Mouse (Mus musculus) testis, adult 2 months (tissue): ENCODE measurements around the gene Fbxw10.

Experiments used
- CTCF ChIP-seq: fragments of 200-500 bp; IDR thresholded peaks from 2 replicates; pipeline ENCODE4 v1.5.1; 2012; ENCODE audit warnings: low read depth, mild to moderate bottlenecking, inconsistent platforms, low read length, moderate library complexity; ENCODE audit not compliant: control insufficient read depth, insufficient read depth, insufficient replicate concordance
- POLR2A ChIP-seq: fragments of 200-500 bp; IDR thresholded peaks from 2 replicates; pipeline ENCODE4 v1.6.1; 2012; ENCODE audit warnings: low read depth, mild to moderate bottlenecking, inconsistent platforms, low read length, moderate library complexity; ENCODE audit not compliant: control insufficient read depth

DNA sequence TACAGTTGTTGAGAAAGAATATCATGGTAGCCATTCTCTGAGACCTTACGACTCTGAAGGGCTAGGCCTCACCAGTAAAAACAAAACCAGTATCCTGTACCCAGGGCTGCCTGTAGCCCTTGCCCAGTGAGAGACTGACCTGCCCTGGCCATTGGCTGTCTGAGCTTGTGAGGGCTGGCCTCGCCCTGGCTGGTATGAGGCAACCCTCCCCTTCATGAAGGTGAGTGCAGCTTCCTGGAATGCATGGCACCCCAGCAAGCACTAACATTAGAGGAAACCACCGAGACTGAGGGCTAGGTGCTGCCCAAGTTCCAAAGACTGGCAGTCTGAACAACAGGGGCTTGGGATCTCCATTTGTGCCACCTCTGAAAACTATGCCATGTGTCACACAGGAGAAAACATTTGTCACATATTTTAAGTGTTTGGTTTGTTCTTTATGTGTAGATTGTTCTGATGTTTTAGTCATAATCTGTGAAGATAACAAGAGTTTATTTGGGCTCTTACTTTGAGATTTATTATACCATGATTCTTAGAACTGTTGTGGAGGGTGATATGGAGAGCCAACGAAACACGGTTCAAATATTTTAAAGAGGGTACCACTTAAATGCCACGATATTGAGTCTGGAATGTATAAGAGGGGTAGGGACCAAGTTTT is 32.8 kb upstream of the Fbxw10 start:
- TF ChIP-seq CTCF (no peak), POLR2A (no peak)
